Mouse (Mus musculus) testis, adult 2 months (tissue): ENCODE measurements around the gene Cntnap5c.

ENCODE experiments used
- CTCF ChIP-seq: fragments of 200-500 bp; IDR thresholded peaks from 2 replicates; pipeline ENCODE4 v1.5.1; 2012; ENCODE audit warnings: low read depth, mild to moderate bottlenecking, inconsistent platforms, low read length, moderate library complexity; ENCODE audit not compliant: control insufficient read depth, insufficient read depth, insufficient replicate concordance
- POLR2A ChIP-seq: fragments of 200-500 bp; IDR thresholded peaks from 2 replicates; pipeline ENCODE4 v1.6.1; 2012; ENCODE audit warnings: low read depth, mild to moderate bottlenecking, inconsistent platforms, low read length, moderate library complexity; ENCODE audit not compliant: control insufficient read depth

- TF ChIP-seq POLR2A, result no peak
- TF ChIP-seq CTCF, result no peak
Observed at GRCm38 (mm10) chr17:58268058-58268457, 498.7 kb downstream of the Cntnap5c start.
